Mouse (Mus musculus) myocyte (in vitro differentiated cells): ENCODE measurements around the gene Osbpl3.

Experiments
- POLR2A ChIP-seq: IDR thresholded peaks from one replicate; pipeline ENCODE4 v1.6.1; 2011; ENCODE audit warnings: low read depth, mild to moderate bottlenecking, control low read depth, moderate library complexity; ENCODE audit not compliant: insufficient read length
- TCF12 ChIP-seq: IDR thresholded peaks from one replicate; pipeline ENCODE4 v1.6.1; 2011; ENCODE audit warnings: mild to moderate bottlenecking, control low read depth; ENCODE audit not compliant: poor library complexity, insufficient read depth, severe bottlenecking

DNA sequence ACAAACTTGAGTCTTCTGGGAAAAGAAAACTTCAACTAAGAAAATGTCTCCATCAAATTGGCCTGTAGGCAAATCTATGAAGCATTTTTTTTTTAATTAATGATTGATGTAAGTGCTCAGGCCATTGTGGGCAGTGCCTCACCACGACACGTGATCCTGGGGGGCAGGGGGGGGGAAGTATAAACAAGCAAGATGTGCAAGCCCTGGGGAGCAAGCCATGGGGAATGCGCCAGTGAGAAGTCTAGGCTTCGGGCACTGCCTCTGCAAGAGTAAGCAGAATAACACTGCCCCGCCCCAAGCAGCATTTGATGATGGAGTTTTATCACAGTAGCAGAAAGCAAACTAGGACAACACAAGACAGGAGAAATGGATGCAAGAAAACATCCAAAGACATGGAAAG lies 58.9 kb downstream of the Osbpl3 start:
- TF ChIP-seq POLR2A = no peak
- no peak for TF ChIP-seq TCF12
